Mouse (Mus musculus): ENCODE data around the gene Mrps35. TPM values are rescaled to one million over a fixed set of nuclear protein-coding genes. Genes with fewer than 3 reads are reported as not detected.
A peak's percentile ranks its signal among the peaks of the same experiment; 100 is the strongest.

Gene Mrps35
- total RNA-seq (2021) = 100 to 1,000 TPM; 173 to 181 TPM
- long read RNA-seq, experiment 1, full-length matches to known transcripts = 195 of 220 reads
- long read RNA-seq, experiment 1, partial matches to known transcripts = 2 of 220 reads
- long read RNA-seq, experiment 1, other reads (novel, unspliced or antisense) = 23 of 220 reads
- long read RNA-seq, experiment 2, full-length matches to known transcripts = 134 of 149 reads
- long read RNA-seq, experiment 2, partial matches to known transcripts = 5 of 149 reads
- long read RNA-seq, experiment 2, other reads (novel, unspliced or antisense) = 10 of 149 reads

DNA sequence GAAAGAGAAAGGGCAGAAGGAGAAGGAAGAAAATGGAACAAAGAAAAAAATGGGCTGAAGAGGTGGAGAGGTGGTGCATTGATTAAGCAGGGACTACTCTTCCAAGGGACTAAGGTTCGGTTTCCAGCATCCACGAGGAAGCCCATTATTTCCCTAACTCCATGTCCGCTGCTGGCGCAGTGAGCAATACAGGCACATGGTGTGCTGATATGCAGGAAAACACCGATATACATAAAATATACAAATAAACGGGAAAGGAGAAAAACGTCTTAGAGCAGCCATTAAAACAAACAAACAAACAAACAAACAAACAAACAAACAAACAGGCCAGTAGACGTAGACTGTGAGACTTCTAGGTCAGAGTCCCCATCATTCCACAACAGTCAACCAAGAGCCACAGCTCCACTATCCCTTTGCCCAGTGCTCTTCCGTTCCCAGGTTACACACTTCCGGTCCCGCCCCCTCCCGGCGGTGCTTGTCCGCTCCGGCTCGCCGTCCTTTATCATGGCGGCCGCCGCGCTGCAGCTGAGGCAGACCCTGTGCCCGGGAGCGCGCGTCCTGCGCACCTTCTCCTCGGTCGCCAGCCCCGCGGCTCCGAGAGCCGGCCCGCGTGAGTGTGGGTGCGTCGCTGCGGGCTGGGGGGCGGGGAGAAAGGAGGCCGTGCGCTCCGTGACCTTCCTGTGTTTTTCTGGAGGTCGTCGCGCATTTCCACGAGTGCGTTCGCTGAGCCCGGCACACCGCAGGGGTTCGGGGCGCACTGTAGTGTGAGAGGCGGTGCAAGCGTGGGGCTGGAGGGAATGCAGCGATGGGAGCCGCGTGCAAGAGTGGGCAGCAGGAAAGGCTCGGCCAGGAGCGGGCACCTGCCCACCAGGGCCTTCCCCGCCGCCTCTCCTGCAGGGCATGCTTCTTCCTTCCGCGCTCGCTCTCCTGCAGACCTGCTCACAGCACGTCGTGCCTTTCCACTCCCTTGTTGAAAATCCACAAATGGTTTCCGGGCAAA lies at the start of gene Mrps35:
Mrps35 (plus strand) TSS at position 474 of the 1,000 bp plus-strand sequence.
- peak; percentile 92 to 94 for DNase-seq
- intact Hi-C loops (cut with DNase I) = no loop called here

DNA sequence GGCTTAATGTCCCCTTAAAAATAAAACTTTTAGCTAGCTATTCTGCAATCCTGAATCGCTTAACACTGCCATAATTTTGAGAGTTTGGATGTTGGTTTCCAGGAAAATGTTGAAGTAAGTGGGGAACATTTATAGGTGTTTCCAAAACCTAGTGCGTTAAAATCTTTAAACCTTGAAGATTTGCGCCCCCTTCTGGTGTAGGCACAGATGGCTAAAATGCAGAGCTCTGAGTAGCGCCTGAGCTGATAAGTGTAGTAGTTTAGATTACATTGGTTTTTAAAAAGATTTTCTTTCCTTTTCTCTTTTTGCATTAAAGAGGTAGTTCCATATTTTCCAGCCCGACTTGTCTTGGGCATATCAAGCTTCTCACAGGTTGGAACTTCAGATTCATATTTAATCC lies 48.3 kb upstream of the Mrps35 start:
- intact Hi-C loops (cut with DNase I) = loop anchor here (2.0 to 5.0 kb wide), 2 partner anchors 112 to 161 kb away; no protein-coding TSS in a partner anchor
- peak; percentile 62 to 83 for DNase-seq

DNA sequence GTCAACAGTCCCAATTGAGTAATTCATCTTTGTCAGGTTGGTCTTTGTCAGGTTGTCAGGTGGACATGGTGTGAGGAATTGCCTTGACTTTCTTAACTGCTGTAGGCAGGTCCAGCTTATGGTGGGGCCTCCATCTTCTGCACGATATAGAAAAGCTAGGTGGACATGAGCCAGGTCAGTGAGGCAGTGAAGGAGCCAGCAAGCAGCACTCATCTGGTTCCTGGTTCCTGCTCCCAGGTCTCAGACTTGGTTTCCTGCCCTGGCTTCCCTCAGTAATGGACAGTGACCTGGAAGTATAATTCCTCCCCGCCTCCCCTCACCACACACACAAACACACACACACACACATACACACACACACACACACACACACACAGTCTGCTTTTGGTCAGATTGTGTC lies 47.2 kb upstream of the Mrps35 start:
- no peak for DNase-seq
- intact Hi-C loops (cut with DNase I) = loop anchor here (2.0 kb wide), 1 partner anchor 163 kb away; no protein-coding TSS in a partner anchor

DNA sequence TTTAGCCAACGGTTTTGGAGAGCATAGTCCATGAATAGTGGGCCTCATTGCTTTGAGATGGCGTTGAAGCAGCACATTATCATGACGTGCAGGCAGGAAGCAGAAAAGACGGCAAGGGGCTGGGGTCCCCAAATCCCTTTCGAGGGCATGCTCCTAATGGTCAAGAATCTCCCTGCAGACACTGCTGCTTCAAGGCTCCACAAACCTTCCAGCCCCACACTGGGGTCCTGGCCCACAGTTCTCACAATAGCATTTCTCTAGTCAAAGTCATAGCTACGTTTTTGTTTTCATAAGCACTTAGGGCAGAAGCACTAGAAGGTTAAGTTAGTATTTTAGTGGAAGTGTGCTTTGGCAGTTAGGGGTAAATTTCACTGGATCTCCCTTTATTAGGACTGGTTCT lies 46.7 kb upstream of the Mrps35 start:
- DNase-seq = no peak
- intact Hi-C loops (cut with DNase I) = loop anchor here (2.0 kb wide), 1 partner anchor 163 kb away; no protein-coding TSS in a partner anchor

DNA sequence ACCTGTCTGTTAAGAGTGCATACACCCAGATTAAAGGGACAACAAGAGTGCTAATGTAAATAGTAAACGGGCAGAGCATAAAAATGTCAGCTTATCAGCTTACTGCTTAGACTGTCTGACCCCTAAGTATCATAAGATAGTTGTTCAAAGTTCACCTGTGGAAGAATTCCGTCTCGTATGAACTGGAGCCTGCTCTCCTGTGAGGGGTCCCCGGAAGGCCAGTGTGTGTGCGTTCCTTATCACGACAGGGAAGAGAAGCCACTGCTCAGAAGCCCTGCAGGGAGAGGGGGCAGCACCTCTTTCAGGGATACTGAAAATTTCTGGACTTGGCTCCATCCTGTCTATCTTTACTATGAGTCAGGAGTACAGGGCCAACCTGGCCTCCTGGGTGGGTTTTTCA lies 45.6 kb upstream of the Mrps35 start:
- no peak for DNase-seq
- intact Hi-C loops (cut with DNase I) = no loop called here

DNA sequence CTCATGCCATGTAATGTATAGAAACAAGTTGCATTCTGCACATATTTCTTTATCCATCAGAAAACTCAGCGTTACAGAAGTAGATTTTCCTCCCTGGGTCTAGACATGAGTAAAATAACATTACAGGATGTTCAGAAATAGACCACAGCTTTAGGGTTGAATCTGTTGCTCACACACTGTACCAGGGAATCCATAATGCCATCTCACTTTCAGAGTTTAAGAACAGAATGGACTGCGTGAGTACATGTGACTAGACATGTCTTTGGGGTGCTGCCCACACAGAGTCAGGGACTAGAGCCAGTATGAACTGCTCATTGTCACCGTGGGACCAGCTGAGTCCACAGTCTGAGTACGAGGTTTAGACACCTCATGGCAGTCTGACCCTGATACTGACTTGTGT lies 43.9 kb upstream of the Mrps35 start:
- no peak for DNase-seq
- intact Hi-C loops (cut with DNase I) = no loop called here

DNA sequence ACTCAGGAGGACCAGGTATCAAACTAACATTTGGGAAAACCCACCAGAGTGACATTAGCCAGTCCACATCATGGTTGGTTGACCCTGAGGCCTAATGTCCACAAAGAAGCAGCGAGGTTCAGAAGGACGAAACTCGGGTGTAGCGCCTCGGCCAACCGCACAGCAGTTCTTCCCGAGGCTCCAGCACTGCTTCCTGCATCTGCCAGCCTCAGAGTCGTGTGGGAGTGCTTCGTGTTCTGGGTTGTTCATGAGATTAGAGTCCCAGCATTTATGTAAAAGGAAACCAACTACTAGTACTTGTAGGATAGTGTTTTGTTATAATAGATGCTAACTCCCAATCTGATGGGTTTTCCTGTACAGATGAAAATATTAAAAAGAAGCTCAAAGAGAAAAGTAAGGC lies 43.3 kb upstream of the Mrps35 start:
- intact Hi-C loops (cut with DNase I) = no loop called here
- DNase-seq = no peak

DNA sequence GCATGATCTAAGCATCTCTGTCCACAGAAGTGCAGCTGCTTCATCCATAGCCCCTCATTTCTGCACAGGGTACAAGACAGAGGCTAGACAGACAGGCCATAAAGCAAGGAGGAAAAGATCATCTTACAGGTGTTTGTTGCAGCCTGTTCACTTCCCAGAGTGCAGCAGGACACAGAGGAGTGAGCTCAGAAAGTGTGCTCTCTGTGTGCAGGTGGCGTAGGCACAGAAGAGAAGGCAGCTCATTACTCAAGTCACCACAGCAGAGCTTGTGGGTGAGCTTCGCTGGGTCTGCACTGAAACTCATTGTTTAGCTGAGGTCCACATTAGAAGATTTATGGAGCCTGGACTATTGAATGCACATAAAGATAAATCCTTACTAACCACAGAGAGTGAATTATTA lies 42.8 kb upstream of the Mrps35 start:
- intact Hi-C loops (cut with DNase I) = no loop called here
- no peak for DNase-seq

DNA sequence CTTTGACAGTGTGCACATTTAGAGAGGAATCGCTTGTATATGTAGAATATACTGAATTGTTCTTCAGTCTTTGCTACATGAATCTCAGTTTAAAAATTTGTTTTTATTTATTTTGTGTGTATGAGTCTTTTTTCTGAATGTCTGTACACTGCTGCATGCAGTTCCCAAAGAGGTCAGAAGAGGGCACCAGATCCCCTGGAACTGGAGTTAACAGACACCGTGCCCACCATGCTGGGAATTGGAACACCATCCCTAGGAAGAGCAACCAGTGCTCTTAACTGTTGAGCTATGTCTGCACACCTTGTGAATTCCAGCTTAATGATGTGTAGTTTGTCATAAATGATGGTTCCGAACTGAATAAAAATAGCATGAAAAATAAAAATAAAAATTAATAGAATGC lies 34.4 kb upstream of the Mrps35 start:
- intact Hi-C loops (cut with DNase I) = loop anchor here (5.0 kb wide), 2 partner anchors 234 to 944 kb away; no protein-coding TSS in a partner anchor
- DNase-seq = peak; percentile 43 to 71

DNA sequence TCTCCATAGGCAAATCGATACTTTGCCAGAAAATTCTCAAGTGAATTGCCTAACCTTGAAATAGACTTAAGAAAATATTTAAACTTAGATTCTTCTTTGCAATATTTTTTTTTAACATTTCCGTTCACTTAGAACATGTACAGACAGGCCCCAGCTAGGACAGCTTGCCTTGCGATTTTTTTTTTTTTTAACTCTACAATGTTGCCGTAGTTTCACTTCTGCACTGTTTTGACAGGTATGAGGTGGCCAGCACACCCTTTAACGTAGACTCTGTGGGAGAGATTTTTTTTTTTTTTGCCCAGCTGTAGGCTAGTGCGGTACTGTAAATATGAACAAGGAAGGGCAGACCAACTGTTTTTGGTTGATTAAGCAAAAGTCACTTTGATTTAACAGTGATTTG lies 32.2 kb upstream of the Mrps35 start:
- intact Hi-C loops (cut with DNase I) = loop anchor here (5.0 kb wide), 1 partner anchor 107 kb away; no protein-coding TSS in a partner anchor
- no peak for DNase-seq

DNA sequence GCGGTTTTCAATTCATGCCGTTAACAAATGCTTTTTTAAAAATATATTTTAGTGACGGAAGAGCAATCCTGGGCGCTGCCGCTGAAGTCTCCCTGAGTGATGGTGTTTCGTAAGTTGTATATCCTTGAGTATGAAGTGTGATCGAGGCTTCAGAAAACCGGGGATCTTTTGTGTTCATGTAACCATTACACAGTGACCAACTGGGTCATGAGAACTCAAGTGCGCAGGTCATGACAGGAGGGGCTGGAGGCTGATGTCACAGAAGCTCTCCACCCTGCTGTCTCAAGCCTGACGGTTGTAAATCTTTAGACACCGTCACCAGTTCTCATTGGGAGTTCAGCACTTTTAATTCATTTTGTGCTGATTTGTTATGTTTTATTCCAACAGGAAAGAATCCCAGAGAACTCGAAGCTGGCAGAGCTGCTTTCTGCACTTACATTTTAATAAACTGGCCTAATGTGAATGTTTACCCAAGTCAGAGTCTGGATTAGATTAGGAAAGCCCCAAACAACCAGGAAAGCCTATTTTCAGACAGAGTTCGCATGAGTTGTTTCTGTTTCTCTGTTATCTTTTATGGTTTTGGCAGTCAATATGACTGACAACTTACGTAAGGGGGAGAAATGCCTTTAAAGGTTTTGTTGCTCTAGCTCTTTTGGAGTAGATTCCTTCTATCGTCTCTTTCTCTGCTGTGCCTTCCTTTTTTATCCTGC lies 31.6 kb upstream of the Mrps35 start:
- intact Hi-C loops (cut with DNase I) = loop anchor here (5.0 kb wide), 1 partner anchor 106 kb away; no protein-coding TSS in a partner anchor
- no peak for DNase-seq

DNA sequence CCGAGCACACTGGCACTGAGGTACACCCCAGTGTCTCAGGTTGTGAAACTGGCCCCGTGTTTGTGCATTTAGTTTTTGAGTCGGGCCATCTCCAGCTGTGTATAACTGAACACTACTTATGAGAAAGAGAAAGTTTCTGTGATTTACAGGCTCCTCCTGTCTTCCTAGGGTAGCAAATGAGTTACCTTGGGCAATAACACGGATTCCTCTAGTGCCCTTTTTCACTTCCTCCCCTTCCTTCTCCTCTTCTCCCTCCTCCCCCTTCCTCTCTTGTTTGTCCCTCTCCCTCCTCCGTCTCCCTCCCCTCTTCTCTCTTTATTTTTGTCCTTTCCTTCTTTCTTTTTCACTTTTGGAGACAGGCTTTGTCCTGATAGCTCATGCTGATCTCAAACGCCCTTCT lies 31.0 kb upstream of the Mrps35 start:
- no peak for DNase-seq
- intact Hi-C loops (cut with DNase I) = loop anchor here (5.0 kb wide), 1 partner anchor 106 kb away; no protein-coding TSS in a partner anchor

DNA sequence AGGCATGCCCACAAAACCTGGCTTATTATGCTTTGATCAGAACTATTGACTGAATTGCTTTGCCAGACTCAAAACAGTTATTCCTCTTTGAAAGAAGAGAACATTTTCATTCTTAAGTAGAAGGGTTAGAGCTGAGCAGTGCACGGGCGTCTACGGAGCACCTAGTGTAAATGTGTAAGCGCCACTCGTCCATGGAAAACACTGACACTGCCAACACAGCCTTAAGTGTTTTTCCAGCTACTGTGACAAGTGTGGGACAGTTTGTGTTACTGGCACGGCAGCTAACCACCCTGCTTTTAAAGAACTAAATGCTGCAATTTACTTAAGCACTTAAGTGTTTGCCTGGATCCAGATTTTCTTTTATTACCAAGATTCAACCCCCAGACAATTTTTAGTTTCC lies 30.6 kb upstream of the Mrps35 start:
- no peak for DNase-seq
- intact Hi-C loops (cut with DNase I) = loop anchor here (5.0 kb wide), 1 partner anchor 105 kb away; no protein-coding TSS in a partner anchor

DNA sequence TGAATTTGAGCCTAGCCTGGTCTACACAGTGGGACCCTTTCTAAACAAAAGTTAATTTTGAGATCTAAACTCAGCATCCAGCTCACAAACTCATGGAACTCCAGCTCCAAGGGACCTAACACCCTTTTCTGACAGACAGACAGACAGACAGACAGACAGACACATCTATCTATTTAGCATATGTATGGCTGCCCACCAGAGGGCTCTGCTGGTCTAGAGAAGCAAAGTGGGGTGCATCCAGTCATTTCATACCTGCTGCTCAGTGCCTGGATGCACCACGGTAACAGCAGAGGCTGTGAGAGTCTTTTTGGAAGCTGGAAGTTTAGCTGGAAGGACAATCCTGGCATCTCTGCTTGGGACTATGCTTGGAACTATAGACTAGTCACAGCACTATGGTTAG lies 29.0 kb upstream of the Mrps35 start:
- intact Hi-C loops (cut with DNase I) = loop anchor here (5.0 kb wide), 1 partner anchor 104 kb away; no protein-coding TSS in a partner anchor
- no peak for DNase-seq

DNA sequence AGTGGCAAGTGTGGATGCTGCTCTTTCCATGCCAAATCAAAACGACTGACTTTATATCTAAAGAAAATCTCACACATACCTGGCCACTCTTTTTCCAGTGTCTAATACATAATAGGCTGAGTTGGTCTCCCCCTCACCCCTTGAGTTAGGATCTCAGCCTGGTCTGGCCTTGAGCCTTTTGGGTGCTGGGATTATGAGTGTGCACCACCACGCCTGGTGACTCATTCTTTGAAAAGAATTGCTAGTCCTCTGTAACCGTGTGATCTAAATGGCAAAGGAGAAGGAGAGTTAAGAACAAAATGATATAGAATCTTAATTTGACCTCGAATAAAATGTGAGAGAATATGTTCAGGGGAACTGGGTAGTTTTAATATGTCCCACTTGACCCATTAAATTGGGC lies 24.7 kb upstream of the Mrps35 start:
- intact Hi-C loops (cut with DNase I) = no loop called here
- DNase-seq = no peak

DNA sequence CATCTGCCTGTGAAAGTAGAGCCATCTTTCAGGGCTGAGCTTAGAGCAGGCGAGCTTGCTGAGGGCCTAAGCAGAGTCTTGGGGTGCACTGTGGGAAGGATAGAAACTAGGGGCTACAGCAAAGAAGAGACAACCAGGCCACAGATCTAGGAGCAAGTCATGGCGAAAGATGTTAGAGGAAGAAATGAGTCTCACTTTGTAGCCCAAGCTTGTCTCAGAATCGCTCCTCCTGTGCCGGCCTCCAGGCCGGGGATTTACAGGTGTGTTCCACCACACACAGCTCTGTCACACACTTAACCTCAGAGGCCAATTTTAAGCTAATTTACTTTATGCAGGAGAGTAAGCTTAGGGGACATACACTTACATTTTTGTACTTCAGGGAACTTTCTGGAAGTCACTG lies 24.2 kb upstream of the Mrps35 start:
- intact Hi-C loops (cut with DNase I) = no loop called here
- DNase-seq = no peak

DNA sequence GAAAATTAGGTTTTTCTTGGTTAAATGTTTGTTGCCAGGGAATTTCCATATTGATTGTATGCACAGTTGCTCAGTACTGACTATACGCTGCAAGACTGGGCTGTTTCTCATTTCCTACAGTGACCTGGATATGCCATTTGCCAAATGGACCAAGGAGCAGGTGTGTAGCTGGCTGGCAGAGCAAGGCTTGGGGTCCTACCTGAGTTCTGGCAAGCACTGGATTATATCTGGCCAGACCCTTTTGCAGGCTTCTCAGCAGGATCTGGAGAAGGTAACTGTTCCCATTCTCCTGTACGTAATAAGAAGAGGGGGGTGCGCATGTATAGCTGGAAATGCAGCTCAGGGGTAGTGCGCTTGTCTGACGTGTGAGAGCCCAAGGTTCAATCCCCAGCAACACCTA lies 21.4 kb upstream of the Mrps35 start:
- DNase-seq = no peak
- intact Hi-C loops (cut with DNase I) = no loop called here

DNA sequence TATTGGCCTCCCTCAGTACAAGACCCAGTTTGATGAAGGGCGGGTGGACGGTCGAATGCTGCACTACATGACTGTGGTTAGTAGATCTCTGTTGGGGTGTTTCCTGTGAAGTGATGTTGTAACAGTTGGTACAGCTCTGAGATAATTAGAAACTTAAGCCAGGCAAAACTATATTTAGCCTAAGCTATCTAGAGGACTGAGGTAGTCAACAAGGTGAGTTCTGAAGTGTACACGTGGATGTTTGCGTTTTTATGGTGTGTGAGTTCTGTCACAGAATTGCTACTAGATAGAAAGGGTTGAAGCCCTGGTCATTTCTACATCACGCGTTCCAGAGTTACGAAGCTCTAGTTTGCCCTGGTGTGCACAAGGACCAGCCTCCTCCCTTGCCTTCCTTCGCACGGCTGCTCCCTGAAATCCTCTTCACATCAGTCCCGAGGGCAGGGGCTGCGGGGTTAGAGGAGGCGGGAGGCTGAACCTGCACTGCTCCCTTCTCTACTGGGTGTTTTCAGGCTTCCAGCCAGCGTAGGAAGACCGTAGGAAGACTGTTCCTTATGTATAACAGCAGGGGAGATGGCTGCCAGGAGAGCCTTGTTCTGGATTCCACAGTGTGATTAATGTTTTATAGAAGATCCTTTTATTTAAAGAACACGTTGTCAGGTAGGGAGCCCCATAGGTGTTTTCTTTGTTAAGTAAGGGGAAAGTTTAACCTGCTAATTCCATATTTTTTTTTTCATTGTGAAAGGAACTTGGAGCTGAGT lies 20.0 kb upstream of the Mrps35 start:
- DNase-seq = peak in 1 of 2 experiments; percentile 30
- intact Hi-C loops (cut with DNase I) = no loop called here

DNA sequence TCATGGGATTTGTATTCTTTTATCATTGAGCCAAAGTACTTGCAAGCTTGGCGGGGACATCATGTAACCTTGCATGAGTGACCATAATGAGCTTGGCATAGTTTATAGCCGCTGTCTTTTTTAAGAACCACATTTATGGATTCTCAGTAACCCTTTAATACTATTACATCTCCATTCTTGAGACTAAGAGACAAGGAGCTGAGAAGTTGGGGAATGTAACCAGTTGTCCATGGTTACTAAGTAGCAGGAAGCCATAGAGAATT lies 19.5 kb upstream of the Mrps35 start:
- intact Hi-C loops (cut with DNase I) = no loop called here
- no peak for DNase-seq

DNA sequence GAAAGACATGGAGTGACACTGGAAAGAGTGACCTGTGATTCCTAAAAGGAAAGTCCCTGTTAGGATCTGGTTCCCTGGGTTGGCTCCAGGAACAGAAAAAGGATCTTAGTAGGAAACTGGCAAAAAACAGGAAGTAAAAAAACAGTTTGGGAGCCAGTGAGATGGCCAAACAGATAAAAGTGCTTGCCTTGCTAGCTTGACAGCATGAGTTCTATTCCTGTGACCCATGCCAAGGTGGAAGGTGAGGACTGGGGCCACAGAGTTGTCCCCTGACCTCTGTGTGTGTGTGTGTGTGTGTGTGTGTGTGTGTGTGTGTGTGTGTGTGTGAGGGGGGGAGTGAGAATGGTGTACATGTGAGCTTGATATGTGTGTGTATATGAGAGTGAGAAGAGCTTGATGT lies 19.0 kb upstream of the Mrps35 start:
- DNase-seq = no peak
- intact Hi-C loops (cut with DNase I) = no loop called here
